Mouse (Mus musculus) spleen, embryonic (tissue): Measurements from ENCODE around the gene Mpz.

ENCODE experiments used
- CTCF ChIA-PET: fragments of 350-600 bp; sonication (Branson Sonifier 250); formaldehyde crosslinking; loops from one replicate; lab custom pipeline; 2022; lab: Charles Lee

Mpz gene

DNA sequence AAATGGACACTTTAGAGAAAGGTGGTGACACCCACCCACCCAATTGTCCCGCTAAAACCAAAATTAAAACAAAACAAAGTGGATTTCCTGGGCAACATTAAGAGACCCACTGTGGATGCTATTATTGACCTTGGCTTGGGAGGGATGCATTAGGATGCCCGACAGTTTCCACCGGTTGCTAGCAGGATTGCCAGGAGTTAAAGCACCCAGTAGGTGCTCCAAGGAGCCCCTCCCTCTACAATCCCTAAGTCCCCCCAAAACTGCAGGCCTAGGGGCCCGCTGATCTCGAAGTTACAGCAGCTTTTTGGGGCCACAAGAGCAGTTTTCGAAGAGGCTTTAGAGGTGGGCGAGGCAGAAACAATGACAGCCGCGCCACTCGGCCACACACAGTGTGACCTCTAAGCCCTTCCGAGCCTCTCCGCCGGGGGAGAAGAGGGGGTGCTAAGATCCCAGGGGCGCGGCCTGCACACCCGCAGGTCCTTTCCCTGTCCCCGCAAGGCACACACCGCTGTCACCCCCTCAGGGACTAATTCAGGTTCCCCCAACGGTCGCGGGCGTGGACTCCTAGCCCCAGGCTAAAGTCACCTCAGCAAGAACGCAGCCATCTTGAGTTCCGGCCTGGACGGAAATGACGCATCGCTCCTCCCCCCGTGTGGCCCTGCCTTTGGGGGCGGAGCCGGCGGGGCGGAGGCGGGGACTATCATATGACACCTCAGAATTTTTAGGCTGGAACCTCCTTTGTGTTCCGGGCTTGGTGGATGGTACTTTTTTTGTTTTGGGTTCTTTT is at the start of gene Mpz, which contains the start of gene Sdhc:
Mpz (plus strand) TSS at position 738 of the 787 bp plus-strand sequence.
Sdhc (minus strand) TSS at position 630 of the 787 bp plus-strand sequence.
- CTCF ChIA-PET = interaction anchor here (0.7 kb wide), 1 partner anchor 520 kb away, joined by 3 read pairs; no protein-coding TSS in a partner anchor

- CTCF ChIA-PET = interaction anchor here (0.6 kb wide), 1 partner anchor 22 kb away, joined by 14 read pairs; no protein-coding TSS in a partner anchor
These were observed 49.5 kb upstream of the Mpz start for GRCm38 (mm10) chr1:171101033-171101432.

DNA sequence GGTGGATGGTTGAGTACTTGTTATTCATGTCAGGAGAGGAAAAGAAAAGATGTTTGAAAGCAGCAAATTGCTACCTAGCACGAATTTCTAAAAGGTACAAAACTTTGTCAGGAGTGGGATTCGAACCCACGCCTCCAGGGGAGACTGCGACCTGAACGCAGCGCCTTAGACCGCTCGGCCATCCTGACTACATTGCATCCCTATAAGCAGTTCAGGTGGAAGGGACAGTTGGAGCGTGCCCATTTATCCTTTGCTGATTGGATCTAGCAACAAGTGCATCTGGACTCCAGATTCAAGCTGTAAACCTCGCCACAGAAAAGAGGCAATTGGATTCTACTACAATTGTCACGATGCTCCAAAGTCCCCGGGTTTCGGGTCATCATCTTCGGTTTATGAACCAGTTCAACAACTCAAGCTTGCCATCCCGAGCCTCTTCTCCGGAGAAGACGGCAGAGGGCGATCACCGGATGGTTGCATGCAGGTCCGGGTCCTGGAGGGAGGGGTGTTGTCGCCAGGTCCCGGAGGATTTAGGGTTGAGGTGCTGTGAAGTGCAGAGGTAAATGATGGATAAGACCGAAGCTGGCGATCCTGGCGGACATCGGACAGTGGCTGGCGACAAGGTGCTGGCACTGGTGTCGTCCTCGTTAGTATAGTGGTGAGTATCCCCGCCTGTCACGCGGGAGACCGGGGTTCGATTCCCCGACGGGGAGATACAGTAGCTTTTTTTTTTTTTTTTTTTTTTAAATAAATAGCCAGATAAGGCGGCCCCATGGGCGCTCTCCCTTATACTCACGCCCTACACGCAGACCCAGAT is 48.6 kb upstream of the Mpz start:
- CTCF ChIA-PET = interaction anchor here (0.5 to 1.7 kb wide), 9 partner anchors 9 to 459 kb away, joined by 3 to 16 read pairs (median 3); partner anchors contain the start of gene Atf6

GRCm38 (mm10) chr1:171102547-171103177 is 47.8 kb upstream of the Mpz start:
- CTCF ChIA-PET = interaction anchor here (0.5 to 1.7 kb wide), 6 partner anchors 8 to 235 kb away, joined by 3 to 16 read pairs (median 4); partner anchors contain the start of gene Atf6

- CTCF ChIA-PET = interaction anchor here (0.7 to 1.7 kb wide), 2 partner anchors 8 to 105 kb away, joined by 3 to 16 read pairs; no protein-coding TSS in a partner anchor
These were observed 47.2 kb upstream of the Mpz start for GRCm38 (mm10) chr1:171103179-171103840.

DNA sequence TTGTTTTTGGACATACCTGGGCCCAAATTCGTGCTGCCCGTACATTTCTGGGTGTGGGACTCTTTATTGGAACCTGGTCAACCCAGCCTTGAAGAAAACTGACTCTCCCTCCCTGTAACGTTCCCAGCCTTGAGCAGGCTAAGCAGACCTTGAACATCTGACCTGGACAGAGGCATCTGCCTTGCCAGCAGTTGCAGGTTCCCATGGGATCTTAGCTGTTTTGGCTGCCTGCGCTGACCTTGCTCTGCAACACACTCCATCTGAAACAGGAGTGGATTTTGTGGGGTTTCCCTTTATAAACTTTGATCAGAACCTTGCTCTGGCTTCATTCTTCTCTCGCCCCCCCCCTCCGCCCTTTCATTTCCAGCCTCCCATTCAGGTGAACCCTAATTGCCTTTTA is 45.3 kb upstream of the Mpz start:
- CTCF ChIA-PET = interaction anchor here (0.7 kb wide), 2 partner anchors 8 to 82 kb away, joined by 3 to 24 read pairs; partner anchors contain the start of gene Cfap126

GRCm38 (mm10) chr1:171109620-171110019 is 40.9 kb upstream of the Mpz start:
- CTCF ChIA-PET = no interaction called here

- CTCF ChIA-PET = interaction anchor here (2.3 kb wide), 1 partner anchor 8 kb away, joined by 16 read pairs; no protein-coding TSS in a partner anchor
These were observed 39.9 kb upstream of the Mpz start for GRCm38 (mm10) chr1:171110659-171111019.

DNA sequence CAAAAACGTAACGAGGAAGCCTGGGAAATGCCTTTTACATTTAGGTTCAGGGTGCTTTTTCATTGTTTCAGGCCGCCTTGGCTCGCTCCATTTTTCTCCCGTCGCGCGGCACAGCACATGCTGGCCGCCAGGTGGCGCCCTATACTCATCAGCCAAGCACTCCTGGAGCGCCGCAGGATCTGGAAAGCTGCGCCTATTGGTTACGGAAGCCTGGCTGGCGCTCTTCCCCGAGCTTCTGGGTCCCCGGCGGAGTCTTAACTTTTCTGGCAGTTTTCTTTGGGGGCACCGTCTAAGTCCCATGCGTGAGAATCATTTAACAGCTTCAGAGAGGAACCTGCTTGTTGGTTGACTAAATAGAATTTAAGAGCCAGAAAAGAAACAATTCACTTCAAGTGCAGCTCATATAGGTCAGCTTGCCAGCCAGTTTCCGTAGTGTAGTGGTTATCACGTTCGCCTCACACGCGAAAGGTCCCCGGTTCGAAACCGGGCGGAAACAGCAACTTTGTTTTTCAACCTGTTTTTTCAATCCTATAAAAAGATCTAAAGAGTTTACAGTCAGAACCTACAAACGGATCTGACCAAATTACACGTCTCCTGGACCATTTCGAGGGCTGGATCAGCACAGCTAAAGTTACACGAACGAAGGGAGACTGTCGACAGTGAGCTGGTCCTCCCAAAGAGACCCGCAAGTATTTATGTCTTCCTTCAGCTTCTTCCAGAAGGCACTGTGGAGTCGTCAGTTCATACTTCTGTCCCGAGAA is 39.3 kb upstream of the Mpz start:
- CTCF ChIA-PET = interaction anchor here (0.5 to 2.3 kb wide), 3 partner anchors 9 to 236 kb away, joined by 3 to 16 read pairs (median 4); no protein-coding TSS in a partner anchor

GRCm38 (mm10) chr1:171111781-171112575 is 38.5 kb upstream of the Mpz start:
- CTCF ChIA-PET = interaction anchor here (0.5 to 2.3 kb wide), 3 partner anchors 10 to 237 kb away, joined by 3 to 16 read pairs (median 4); no protein-coding TSS in a partner anchor

GRCm38 (mm10) chr1:171112986-171113385 is 37.5 kb upstream of the Mpz start:
- CTCF ChIA-PET = interaction anchor here (1.2 kb wide), 1 partner anchor 7 kb away, joined by 3 read pairs; no protein-coding TSS in a partner anchor

- CTCF ChIA-PET = interaction anchor here (1.2 kb wide), 1 partner anchor 8 kb away, joined by 3 read pairs; no protein-coding TSS in a partner anchor
These were observed 36.6 kb upstream of the Mpz start, which contains the start of gene Cfap126 for GRCm38 (mm10) chr1:171113873-171114299. TSS of gene Cfap126 (plus strand) at chr1:171113918.

GRCm38 (mm10) chr1:171116280-171116679 is 34.2 kb upstream of the Mpz start:
- CTCF ChIA-PET = no interaction called here

- CTCF ChIA-PET = interaction anchor here (1.0 kb wide), 1 partner anchor 16 kb away, joined by 5 read pairs; no protein-coding TSS in a partner anchor
These were observed 32.2 kb upstream of the Mpz start for GRCm38 (mm10) chr1:171118269-171118684.

DNA sequence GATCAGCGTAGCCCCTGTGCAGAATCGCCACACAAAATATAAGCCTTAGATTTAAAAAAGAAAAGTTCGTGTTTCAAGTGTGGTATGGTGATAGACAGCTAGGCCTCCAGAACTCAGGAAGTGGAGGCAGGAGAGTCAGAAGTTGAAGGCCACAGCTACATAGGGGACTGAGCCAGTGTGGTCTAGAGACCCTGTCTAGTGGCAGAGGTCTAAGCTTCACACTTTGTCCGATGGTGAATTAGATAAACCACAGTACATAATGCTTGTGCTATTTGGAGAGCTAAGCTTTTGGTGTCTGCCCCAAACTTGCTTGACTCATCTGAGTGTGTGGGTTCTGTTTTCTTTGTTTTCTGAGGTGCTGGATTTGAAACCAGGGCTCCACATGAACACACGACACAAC is 31.5 kb upstream of the Mpz start:
- CTCF ChIA-PET = interaction anchor here (1.0 kb wide), 1 partner anchor 17 kb away, joined by 5 read pairs; no protein-coding TSS in a partner anchor

GRCm38 (mm10) chr1:171119405-171119804 is 31.1 kb upstream of the Mpz start:
- CTCF ChIA-PET = interaction anchor here (1.0 kb wide), 1 partner anchor 17 kb away, joined by 5 read pairs; no protein-coding TSS in a partner anchor

DNA sequence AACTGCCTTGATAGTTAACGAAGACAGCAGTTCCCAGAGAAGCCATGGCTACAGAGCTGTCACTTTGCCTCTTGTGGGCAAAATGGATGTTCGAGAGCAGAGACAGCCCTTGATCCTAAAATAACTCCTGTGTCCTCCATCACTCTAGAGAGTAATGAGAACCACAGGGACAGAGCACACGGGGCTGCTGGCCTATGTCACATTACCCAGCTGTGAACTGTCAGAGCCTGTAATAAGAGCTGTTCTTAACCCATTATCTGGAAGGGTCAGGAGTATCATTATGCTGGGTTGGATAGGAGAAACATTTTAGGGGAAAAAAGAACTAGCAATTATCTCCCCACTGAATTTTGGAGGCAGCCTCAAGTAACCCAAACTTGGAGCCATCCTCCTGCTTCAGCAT is 29.6 kb upstream of the Mpz start:
- CTCF ChIA-PET = interaction anchor here (0.5 kb wide), 1 partner anchor 88 kb away, joined by 18 read pairs; no protein-coding TSS in a partner anchor

DNA sequence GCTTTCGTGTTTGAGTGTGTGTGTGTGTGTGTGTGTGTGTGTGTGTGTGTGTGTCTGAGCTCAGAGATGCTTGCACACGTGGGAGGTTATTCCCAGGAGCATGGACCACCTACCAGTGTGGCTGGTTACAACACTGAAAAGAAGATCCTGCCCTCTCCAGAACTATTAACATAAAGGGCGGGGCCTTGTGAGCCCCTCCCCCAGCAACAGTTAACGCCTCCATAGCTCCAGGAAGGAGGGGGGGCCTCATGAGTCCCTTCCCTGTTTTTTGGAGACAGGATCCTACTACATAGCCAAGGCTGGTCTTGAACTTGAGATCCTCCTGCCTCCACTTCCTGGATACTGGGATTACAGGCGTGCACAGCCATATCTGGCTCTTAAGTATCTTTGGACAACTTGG is 28.7 kb upstream of the Mpz start:
- CTCF ChIA-PET = no interaction called here
